Mouse (Mus musculus): ENCODE results near the gene Hipk2. TPM values are rescaled to one million over a fixed set of nuclear protein-coding genes. Genes with fewer than 3 reads are reported as not detected.
A peak's percentile ranks its signal among the peaks of the same experiment; 100 is the strongest.

Gene Hipk2
- total RNA-seq, 2 experiments from 2014 or later, result 69.0 to 78.5 TPM

- DNase-seq, result peak; percentile 48
Observed at GRCm38 (mm10) chr6:38752495-38752894, 123.5 kb downstream of the Hipk2 start.

- no peak for DNase-seq
Observed at GRCm38 (mm10) chr6:38748037-38748436, 127.9 kb downstream of the Hipk2 start.

GRCm38 (mm10) chr6:38743351-38743750 is 132.6 kb downstream of the Hipk2 start:
- DNase-seq, result no peak

- DNase-seq, result no peak
Observed at GRCm38 (mm10) chr6:38742441-38742840, 133.5 kb downstream of the Hipk2 start.

- no peak for DNase-seq
Observed at GRCm38 (mm10) chr6:38741024-38741423, 134.9 kb downstream of the Hipk2 start.

- no peak for DNase-seq
Observed at GRCm38 (mm10) chr6:38739266-38739665, 136.7 kb downstream of the Hipk2 start.

- DNase-seq, result no peak
Observed at GRCm38 (mm10) chr6:38737763-38738162, 138.2 kb downstream of the Hipk2 start.

GRCm38 (mm10) chr6:38736240-38736639 is 139.7 kb downstream of the Hipk2 start:
- DNase-seq, result peak; percentile 56

- DNase-seq, result no peak
Observed at GRCm38 (mm10) chr6:38732681-38733080, 143.3 kb downstream of the Hipk2 start.

GRCm38 (mm10) chr6:38730169-38731146 is 145.5 kb downstream of the Hipk2 start:
- no peak for DNase-seq

GRCm38 (mm10) chr6:38725515-38725914 is 150.4 kb downstream of the Hipk2 start:
- DNase-seq, result no peak

GRCm38 (mm10) chr6:38721361-38721760 is 154.6 kb downstream of the Hipk2 start:
- DNase-seq, result no peak

GRCm38 (mm10) chr6:38719229-38719628 is 156.7 kb downstream of the Hipk2 start:
- no peak for DNase-seq

GRCm38 (mm10) chr6:38718625-38719024 is 157.3 kb downstream of the Hipk2 start:
- no peak for DNase-seq

- DNase-seq, result no peak
Observed at GRCm38 (mm10) chr6:38715881-38716280, 160.1 kb downstream of the Hipk2 start.

- no peak for DNase-seq
Observed at GRCm38 (mm10) chr6:38713957-38714898, 161.7 kb downstream of the Hipk2 start.

- no peak for DNase-seq
Observed at GRCm38 (mm10) chr6:38710449-38710848, 165.5 kb downstream of the Hipk2 start.

- DNase-seq, result no peak
Observed at GRCm38 (mm10) chr6:38704264-38704984, 171.5 kb downstream of the Hipk2 start.

- no peak for DNase-seq
Observed at GRCm38 (mm10) chr6:38703526-38703925, 172.4 kb downstream of the Hipk2 start.

- no peak for DNase-seq
Observed at GRCm38 (mm10) chr6:38702810-38703399, 173.1 kb downstream of the Hipk2 start.

GRCm38 (mm10) chr6:38701421-38701820 is 174.5 kb downstream of the Hipk2 start:
- no peak for DNase-seq

Measured in gastrocnemius, postnatal 25 days (tissue).